Mouse (Mus musculus) liver, embryonic 12.5 days (tissue): ENCODE results near the gene Nxph1. TPM values are rescaled to one million over a fixed set of nuclear protein-coding genes. Genes with fewer than 3 reads are reported as not detected.

Experiments used
- ATAC-seq: fragments of 200-750 bp; cut with Nextera tagmentation; 2 replicates; pipeline ENCODE4 v1.8.0; 2017; ENCODE audit warnings: moderate number of reproducible peaks, mild to moderate bottlenecking, moderate library complexity
- H3K27ac ChIP-seq: fragments of 300-500 bp; sonication (generic); 2 replicates; pipeline ENCODE4 v1.5.1; 2016; ENCODE audit warnings: mild to moderate bottlenecking
- H3K27me3 ChIP-seq: fragments of 300-500 bp; sonication (generic); replicated peaks from 2 replicates; pipeline ENCODE4 v1.6.1; 2016; ENCODE audit warnings: mild to moderate bottlenecking, moderate library complexity
- H3K36me3 ChIP-seq: fragments of 300-500 bp; sonication (generic); 2 replicates; pipeline ENCODE4 v1.6.1; 2016; ENCODE audit warnings: mild to moderate bottlenecking, moderate library complexity
- H3K4me1 ChIP-seq: fragments of 300-500 bp; sonication (generic); 2 replicates; pipeline ENCODE4 v1.6.1; 2016
- H3K4me2 ChIP-seq: fragments of 300-500 bp; sonication (generic); 2 replicates; pipeline ENCODE4 v1.6.1; 2016; ENCODE audit warnings: mild to moderate bottlenecking, moderate library complexity
- H3K4me3 ChIP-seq: fragments of 300-500 bp; sonication (generic); 2 replicates; pipeline ENCODE4 v1.5.1; 2016; ENCODE audit warnings: mild to moderate bottlenecking, moderate library complexity
- H3K9ac ChIP-seq: fragments of 300-500 bp; sonication (generic); 2 replicates; pipeline ENCODE4 v1.6.1; 2016; ENCODE audit warnings: mild to moderate bottlenecking, moderate library complexity
- H3K9me3 ChIP-seq: fragments of 300-500 bp; sonication (generic); replicated peaks from 2 replicates; pipeline ENCODE4 v1.6.1; 2016; ENCODE audit warnings: mild to moderate bottlenecking, moderate library complexity
- WGBS: fragments of 180-500 bp; shearing (Covaris S2); methylation state at CpG from one replicate; pipeline ENCODE4 v1.1.7; 2016; ENCODE audit not compliant: insufficient replicate concordance; 5-methylcytosine and 5-hydroxymethylcytosine counted together
- polyA plus RNA-seq: library from polyadenylated mRNA; unstranded; fragments of >200 nt; fragmentation: Nextera tagmentation; extraction: Ambion mirVana; gene quantifications from 2 replicates; pipeline ENCODE4 v1.2.1, GENCODE M21; 2016

Gene Nxph1
- polyA plus RNA-seq, 1 experiment from 2014 or later: not detected

- no peaks in the 10 kb centered on the region for H3K36me3 ChIP-seq
- no peak overlapping the region for H3K27ac ChIP-seq
- no peaks in the 10 kb centered on the region for H3K9me3 ChIP-seq
- no peaks in the 10 kb centered on the region for H3K4me1 ChIP-seq
- no peak for ATAC-seq
- no peaks in the 10 kb centered on the region for H3K27me3 ChIP-seq
- WGBS: 57% methylated on average over 12 of the region's 12 CpGs
- H3K4me2 ChIP-seq: no peak overlapping the region
- H3K9ac ChIP-seq: no peak overlapping the region
- no peak overlapping the region for H3K4me3 ChIP-seq
Measured at GRCm38 (mm10) chr6:8996301-8996943, 48.2 kb downstream of the Nxph1 start.

GRCm38 (mm10) chr6:8997326-8997725 lies 49.1 kb downstream of the Nxph1 start:
- no peak for ATAC-seq
- Histone ChIP-seq H3K9ac (no peak overlapping the region), H3K36me3 (no peaks in the 10 kb centered on the region), H3K27ac (no peak overlapping the region), H3K27me3 (no peaks in the 10 kb centered on the region), H3K4me1 (no peaks in the 10 kb centered on the region), H3K4me3 (no peak overlapping the region), H3K4me2 (no peak overlapping the region), H3K9me3 (no peaks in the 10 kb centered on the region)
- WGBS: 72% methylated on average over 2 of the region's 2 CpGs

- no peaks in the 10 kb centered on the region for H3K27me3 ChIP-seq
- no peak overlapping the region for H3K9ac ChIP-seq
- H3K27ac ChIP-seq: no peak overlapping the region
- no peaks in the 10 kb centered on the region for H3K4me1 ChIP-seq
- WGBS: 41% methylated on average over 3 of the region's 3 CpGs
- no peak for ATAC-seq
- no peak overlapping the region for H3K4me2 ChIP-seq
- no peaks in the 10 kb centered on the region for H3K9me3 ChIP-seq
- no peaks in the 10 kb centered on the region for H3K36me3 ChIP-seq
- H3K4me3 ChIP-seq: no peak overlapping the region
Measured at GRCm38 (mm10) chr6:9002686-9003085, 54.5 kb downstream of the Nxph1 start.

GRCm38 (mm10) chr6:9026631-9027030 lies 78.4 kb downstream of the Nxph1 start:
- no peak overlapping the region for H3K4me3 ChIP-seq
- no peak for ATAC-seq
- no peaks in the 10 kb centered on the region for H3K36me3 ChIP-seq
- no peaks in the 10 kb centered on the region for H3K4me1 ChIP-seq
- WGBS: 72% methylated on average over 1 of the region's 1 CpGs
- H3K9ac ChIP-seq: no peak overlapping the region
- H3K27me3 ChIP-seq: no peaks in the 10 kb centered on the region
- no peaks in the 10 kb centered on the region for H3K9me3 ChIP-seq
- no peak overlapping the region for H3K4me2 ChIP-seq
- H3K27ac ChIP-seq: no peak overlapping the region

GRCm38 (mm10) chr6:9027146-9027545 lies 78.9 kb downstream of the Nxph1 start:
- Histone ChIP-seq H3K4me1 (no peaks in the 10 kb centered on the region), H3K27ac (no peak overlapping the region)

GRCm38 (mm10) chr6:9028501-9028900 lies 80.3 kb downstream of the Nxph1 start:
- Histone ChIP-seq H3K9me3 (no peaks in the 10 kb centered on the region), H3K27me3 (no peaks in the 10 kb centered on the region), H3K4me2 (no peak overlapping the region), H3K4me1 (no peaks in the 10 kb centered on the region), H3K36me3 (no peaks in the 10 kb centered on the region), H3K9ac (no peak overlapping the region), H3K4me3 (no peak overlapping the region), H3K27ac (no peak overlapping the region)
- no peak for ATAC-seq
- 54% methylated on average over 1 of the region's 1 CpGs for WGBS

More at GRCm38 (mm10) chr6:9027146-9027545, 78.9 kb downstream of the Nxph1 start:
- no peaks in the 10 kb centered on the region for H3K27me3 ChIP-seq
- WGBS: 50% methylated on average over 4 of the region's 4 CpGs
- H3K9ac ChIP-seq: no peak overlapping the region
- H3K4me3 ChIP-seq: no peak overlapping the region
- H3K36me3 ChIP-seq: no peaks in the 10 kb centered on the region
- H3K4me2 ChIP-seq: no peak overlapping the region
- ATAC-seq: no peak
- no peaks in the 10 kb centered on the region for H3K9me3 ChIP-seq

GRCm38 (mm10) chr6:9039286-9039685 lies 91.1 kb downstream of the Nxph1 start:
- no peaks in the 10 kb centered on the region for H3K36me3 ChIP-seq
- H3K4me2 ChIP-seq: no peak overlapping the region
- WGBS: 70% methylated on average over 1 of the region's 1 CpGs
- H3K9me3 ChIP-seq: no peaks in the 10 kb centered on the region
- no peak overlapping the region for H3K27ac ChIP-seq
- H3K27me3 ChIP-seq: no peaks in the 10 kb centered on the region
- no peak overlapping the region for H3K9ac ChIP-seq
- no peaks in the 10 kb centered on the region for H3K4me1 ChIP-seq
- ATAC-seq: no peak
- H3K4me3 ChIP-seq: no peak overlapping the region

GRCm38 (mm10) chr6:9040991-9041390 lies 92.8 kb downstream of the Nxph1 start:
- Histone ChIP-seq H3K9ac (no peak overlapping the region), H3K4me1 (no peaks in the 10 kb centered on the region), H3K4me3 (no peak overlapping the region), H3K4me2 (no peak overlapping the region), H3K9me3 (no peaks in the 10 kb centered on the region), H3K27ac (no peak overlapping the region), H3K27me3 (no peaks in the 10 kb centered on the region), H3K36me3 (no peaks in the 10 kb centered on the region)
- ATAC-seq: no peak
- WGBS: 55% methylated on average over 3 of the region's 3 CpGs

- H3K4me3 ChIP-seq: no peak overlapping the region
- no peaks in the 10 kb centered on the region for H3K4me1 ChIP-seq
- 14% methylated on average over 1 of the region's 1 CpGs for WGBS
- no peak overlapping the region for H3K27ac ChIP-seq
- H3K36me3 ChIP-seq: no peaks in the 10 kb centered on the region
- H3K9ac ChIP-seq: no peak overlapping the region
- no peaks in the 10 kb centered on the region for H3K9me3 ChIP-seq
- no peak for ATAC-seq
- no peak overlapping the region for H3K4me2 ChIP-seq
- H3K27me3 ChIP-seq: no peaks in the 10 kb centered on the region
Measured at GRCm38 (mm10) chr6:9042391-9042790, 94.2 kb downstream of the Nxph1 start.

- Histone ChIP-seq H3K4me2 (no peak overlapping the region), H3K4me3 (no peak overlapping the region), H3K27me3 (no peaks in the 10 kb centered on the region), H3K27ac (no peak overlapping the region), H3K4me1 (no peaks in the 10 kb centered on the region), H3K9ac (no peak overlapping the region), H3K36me3 (no peaks in the 10 kb centered on the region), H3K9me3 (no peaks in the 10 kb centered on the region)
- 53% methylated on average over 2 of the region's 2 CpGs for WGBS
- ATAC-seq: no peak
Measured at GRCm38 (mm10) chr6:9046815-9047214, 98.6 kb downstream of the Nxph1 start.

GRCm38 (mm10) chr6:9061261-9062105 lies 113.3 kb downstream of the Nxph1 start:
- no peak overlapping the region for H3K4me3 ChIP-seq
- no peaks in the 10 kb centered on the region for H3K4me1 ChIP-seq
- H3K4me2 ChIP-seq: no peak overlapping the region
- no peaks in the 10 kb centered on the region for H3K27me3 ChIP-seq
- H3K9me3 ChIP-seq: no peaks in the 10 kb centered on the region
- H3K36me3 ChIP-seq: no peaks in the 10 kb centered on the region
- no peak overlapping the region for H3K27ac ChIP-seq
- no peak overlapping the region for H3K9ac ChIP-seq
- 64% methylated on average over 4 of the region's 4 CpGs for WGBS
- ATAC-seq: no peak

GRCm38 (mm10) chr6:9066435-9066834 lies 118.2 kb downstream of the Nxph1 start:
- no peak for ATAC-seq
- no peaks in the 10 kb centered on the region for H3K36me3 ChIP-seq
- no peak overlapping the region for H3K27ac ChIP-seq
- H3K9me3 ChIP-seq: no peaks in the 10 kb centered on the region
- 82% methylated on average over 3 of the region's 3 CpGs for WGBS
- no peaks in the 10 kb centered on the region for H3K4me1 ChIP-seq
- H3K4me3 ChIP-seq: no peak overlapping the region
- no peaks in the 10 kb centered on the region for H3K27me3 ChIP-seq
- H3K9ac ChIP-seq: no peak overlapping the region
- no peak overlapping the region for H3K4me2 ChIP-seq
